Mouse (Mus musculus): Measurements from ENCODE around the gene Abhd12. TPM values are rescaled to one million over a fixed set of nuclear protein-coding genes. Genes with fewer than 3 reads are reported as not detected.

Gene Abhd12
- total RNA-seq, 2 experiments from 2014 or later = 30.8 to 34.5 TPM

- peak in 1 of 2 experiments; percentile 48 for DNase-seq
Measured at GRCm38 (mm10) chr2:150816676-150817402, 87.7 kb downstream of the Abhd12 start.

GRCm38 (mm10) chr2:150812816-150813215, 91.7 kb downstream of the Abhd12 start:
- intact Hi-C loops (cut with DNase I) = no loop called here

More at GRCm38 (mm10) chr2:150816676-150817402, 87.7 kb downstream of the Abhd12 start:
- intact Hi-C loops (cut with DNase I) = no loop called here

GRCm38 (mm10) chr2:150810603-150811002, 93.9 kb downstream of the Abhd12 start:
- no peak for DNase-seq
- intact Hi-C loops (cut with DNase I) = no loop called here

More at GRCm38 (mm10) chr2:150812816-150813215, 91.7 kb downstream of the Abhd12 start:
- DNase-seq = no peak

- no peak for DNase-seq
- intact Hi-C loops (cut with DNase I) = no loop called here
Measured at GRCm38 (mm10) chr2:150808812-150809211, 95.7 kb downstream of the Abhd12 start.

- DNase-seq = no peak
- intact Hi-C loops (cut with DNase I) = no loop called here
Measured at GRCm38 (mm10) chr2:150808381-150808780, 96.2 kb downstream of the Abhd12 start.

GRCm38 (mm10) chr2:150803035-150803434, 101.5 kb downstream of the Abhd12 start:
- DNase-seq = peak; percentile 43 to 45
- intact Hi-C loops (cut with DNase I) = loop anchor here (5.0 kb wide), 2 partner anchors 126 to 199 kb away; no protein-coding TSS in a partner anchor

GRCm38 (mm10) chr2:150800616-150801015, 103.9 kb downstream of the Abhd12 start:
- DNase-seq = no peak
- intact Hi-C loops (cut with DNase I) = loop anchor here (5.0 kb wide), 2 partner anchors 123 to 202 kb away; no protein-coding TSS in a partner anchor

GRCm38 (mm10) chr2:150798084-150798483, 106.5 kb downstream of the Abhd12 start:
- intact Hi-C loops (cut with DNase I) = no loop called here

GRCm38 (mm10) chr2:150793320-150793719, 111.2 kb downstream of the Abhd12 start:
- intact Hi-C loops (cut with DNase I) = no loop called here
- DNase-seq = no peak

More at GRCm38 (mm10) chr2:150798084-150798483, 106.5 kb downstream of the Abhd12 start:
- DNase-seq = no peak

GRCm38 (mm10) chr2:150788768-150789550, 115.6 kb downstream of the Abhd12 start:
- peak; percentile 92 to 94 for DNase-seq
- intact Hi-C loops (cut with DNase I) = loop anchor here (2.0 to 5.0 kb wide), 3 partner anchors 18 to 182 kb away; partner anchors contain the start of gene Apmap

- DNase-seq = peak; percentile 41 to 60
- intact Hi-C loops (cut with DNase I) = loop anchor here (5.0 kb wide), 2 partner anchors 35 to 180 kb away; partner anchors contain the start of gene Apmap
Measured at GRCm38 (mm10) chr2:150787234-150787771, 117.2 kb downstream of the Abhd12 start.

- intact Hi-C loops (cut with DNase I) = loop anchor here (5.0 kb wide), 2 partner anchors 34 to 179 kb away; partner anchors contain the start of gene Apmap
- DNase-seq = peak; percentile 91
Measured at GRCm38 (mm10) chr2:150786251-150787180, 118.0 kb downstream of the Abhd12 start, which contains the start of gene Pygb. Gene Pygb (plus strand): TSS chr2:150786735.

GRCm38 (mm10) chr2:150782801-150783200, 121.7 kb downstream of the Abhd12 start:
- intact Hi-C loops (cut with DNase I) = no loop called here
- no peak for DNase-seq

Other genes with a start within 250 kb of the Abhd12 start
- gene Acss1, start 236.2 kb downstream of the Abhd12 start, total RNA-seq (2021) = 10 to 100 TPM; 66.8 to 68.2 TPM
- not detected for gene Vsx1, start 215.4 kb downstream of the Abhd12 start, total RNA-seq (2021)
- gene Entpd6, start 155.7 kb downstream of the Abhd12 start, total RNA-seq (2021) = 10 to 100 TPM; 15.2 to 16.1 TPM
- 100 to 1,000 TPM; 374 to 404 TPM for gene Pygb, start 118.0 kb downstream of the Abhd12 start, total RNA-seq (2021)
- gene Gins1, start 659 bp upstream of the Abhd12 start, total RNA-seq (2021) = 1 to 10 TPM; 5.8 TPM
- 1 to 10 TPM; 1.1 TPM for gene Ninl, start 134.6 kb upstream of the Abhd12 start, total RNA-seq (2021)
- 1 to 10 TPM; 5.1 to 5.6 TPM for gene Nanp, start 134.7 kb upstream of the Abhd12 start, total RNA-seq (2021)
- not detected for gene Gm14151, start 187.6 kb upstream of the Abhd12 start, total RNA-seq (2021)
- gene Gm14147, start 193.5 kb upstream of the Abhd12 start, total RNA-seq (2021) = not detected

Data from heart, postnatal 10 days (tissue).